Mouse (Mus musculus) forebrain, embryonic 12.5 days (tissue): ENCODE data around the gene Cldnd2. TPM values are rescaled to one million over a fixed set of nuclear protein-coding genes. Genes with fewer than 3 reads are reported as not detected.

Experiments used
- ATAC-seq: fragments of 200-750 bp; cut with Nextera tagmentation; 2 replicates; pipeline ENCODE4 v1.8.0; 2017; ENCODE audit warnings: moderate TSS enrichment; ENCODE audit not compliant: low FRiP score
- H3K27ac ChIP-seq: fragments of 300-500 bp; sonication (generic); 2 replicates; pipeline ENCODE4 v1.5.1; 2016; ENCODE audit warnings: mild to moderate bottlenecking
- H3K27me3 ChIP-seq: fragments of 300-500 bp; sonication (generic); 2 replicates; pipeline ENCODE4 v1.6.1; 2016; ENCODE audit warnings: mild to moderate bottlenecking
- H3K36me3 ChIP-seq: fragments of 300-500 bp; sonication (generic); replicated peaks from 2 replicates; pipeline ENCODE4 v1.6.1; 2016; ENCODE audit warnings: mild to moderate bottlenecking
- H3K4me1 ChIP-seq: fragments of 300-500 bp; sonication (generic); 2 replicates; pipeline ENCODE4 v1.6.1; 2016
- H3K4me2 ChIP-seq: fragments of 300-500 bp; sonication (generic); 2 replicates; pipeline ENCODE4 v1.6.1; 2016; ENCODE audit warnings: mild to moderate bottlenecking, moderate library complexity
- H3K4me3 ChIP-seq: fragments of 300-500 bp; sonication (generic); replicated peaks from 2 replicates; pipeline ENCODE4 v1.5.1; 2016; ENCODE audit warnings: mild to moderate bottlenecking
- H3K9ac ChIP-seq: fragments of 300-500 bp; sonication (generic); 2 replicates; pipeline ENCODE4 v1.6.1; 2016; ENCODE audit warnings: mild to moderate bottlenecking
- H3K9me3 ChIP-seq: fragments of 300-500 bp; sonication (generic); 2 replicates; pipeline ENCODE4 v1.6.1; 2016
- WGBS: fragments of 180-500 bp; shearing (Covaris S2); methylation state at CpG from one replicate; pipeline ENCODE4 v1.1.7; 2016; 5-methylcytosine and 5-hydroxymethylcytosine counted together
- microRNA-seq: library from miRNA; unstranded; fragments of <30 nt; microRNA quantifications from one replicate; pipeline ENCODE4, GENCODE M21; 2017
- polyA plus RNA-seq: library from polyadenylated mRNA; unstranded; fragments of >200 nt; fragmentation: Nextera tagmentation; extraction: Ambion mirVana; gene quantifications from 2 replicates; pipeline ENCODE4 v1.2.1, GENCODE M21; 2016

Cldnd2 gene
- polyA plus RNA-seq, 1 experiment from 2014 or later = not detected

GRCm38 (mm10) chr7:43481191-43481590 lies 40.6 kb downstream of the Cldnd2 start:
- no peak overlapping the region for H3K27ac ChIP-seq
- no peak overlapping the region for H3K9ac ChIP-seq
- H3K36me3 ChIP-seq = peaks cover 7% of the 10 kb centered on the region
- no peak overlapping the region for H3K4me3 ChIP-seq
- H3K9me3 ChIP-seq = no peaks in the 10 kb centered on the region
- ATAC-seq = no peak
- WGBS = 71% methylated on average over 3 of the region's 3 CpGs
- no peak overlapping the region for H3K4me2 ChIP-seq
- peaks cover 31% of the 10 kb centered on the region for H3K4me1 ChIP-seq
- peaks cover 37% of the 10 kb centered on the region for H3K27me3 ChIP-seq

- 46% methylated on average over 8 of the region's 8 CpGs for WGBS
- no peak overlapping the region for H3K4me3 ChIP-seq
- ATAC-seq = peak; percentile 51
These were observed 41.6 kb downstream of the Cldnd2 start for GRCm38 (mm10) chr7:43482090-43482716.

GRCm38 (mm10) chr7:43483236-43483635 lies 42.7 kb downstream of the Cldnd2 start:
- H3K9ac ChIP-seq = no peak overlapping the region
- peaks cover 16% of the 10 kb centered on the region for H3K27me3 ChIP-seq
- H3K4me1 ChIP-seq = peaks cover 25% of the 10 kb centered on the region
- no peak overlapping the region for H3K4me3 ChIP-seq
- no peak for ATAC-seq
- H3K4me2 ChIP-seq = no peak overlapping the region
- 22% methylated on average over 10 of the region's 10 CpGs for WGBS
- no peak overlapping the region for H3K27ac ChIP-seq
- no peaks in the 10 kb centered on the region for H3K9me3 ChIP-seq
- peaks cover 7% of the 10 kb centered on the region for H3K36me3 ChIP-seq

More at GRCm38 (mm10) chr7:43482090-43482716, 41.6 kb downstream of the Cldnd2 start:
- H3K27me3 ChIP-seq = peaks cover 26% of the 10 kb centered on the region
- H3K9ac ChIP-seq = no peak overlapping the region
- peaks cover 7% of the 10 kb centered on the region for H3K36me3 ChIP-seq
- no peak overlapping the region for H3K4me2 ChIP-seq
- no peaks in the 10 kb centered on the region for H3K9me3 ChIP-seq
- peaks cover 24% of the 10 kb centered on the region for H3K4me1 ChIP-seq
- no peak overlapping the region for H3K27ac ChIP-seq

DNA sequence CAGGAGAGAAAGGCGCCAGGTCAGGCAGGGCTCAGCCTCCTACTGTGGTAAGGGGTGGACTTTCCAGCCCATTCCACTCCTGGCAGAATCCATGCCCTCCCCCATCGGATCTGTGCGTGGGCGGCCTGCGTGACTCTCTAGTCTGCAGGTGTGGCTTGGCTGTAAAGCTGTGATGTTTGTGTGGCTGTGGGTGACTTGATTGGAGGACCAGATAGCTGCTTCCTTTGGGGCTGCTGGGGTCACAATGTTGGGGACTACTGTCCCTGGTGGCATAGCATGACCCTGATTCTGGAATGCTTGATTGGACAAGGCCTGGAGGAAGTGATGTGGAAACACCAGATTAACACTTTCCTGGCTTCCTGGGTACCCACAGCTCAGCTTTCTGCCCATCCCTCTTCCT lies 48.1 kb downstream of the Cldnd2 start:
- H3K27ac ChIP-seq = no peak overlapping the region
- ATAC-seq = no peak
- H3K4me2 ChIP-seq = peak overlapping the region; percentile 77
- peak overlapping the region; percentile 93; the same call in 1 of the 2 replicates for H3K9ac ChIP-seq
- H3K4me1 ChIP-seq = peaks cover 22% of the 10 kb centered on the region
- WGBS = 45% methylated on average over 5 of the region's 5 CpGs
- no peaks in the 10 kb centered on the region for H3K36me3 ChIP-seq
- no peaks in the 10 kb centered on the region for H3K27me3 ChIP-seq
- peak overlapping the region; percentile 69 for H3K4me3 ChIP-seq
- no peaks in the 10 kb centered on the region for H3K9me3 ChIP-seq

- H3K9ac ChIP-seq = peak within 1 kb of the TSS; percentile 93
- peak within 1 kb of the TSS; percentile 69 for H3K4me3 ChIP-seq
- H3K27ac ChIP-seq = peak within 1 kb of the TSS; percentile 86
- H3K4me1 ChIP-seq = peaks cover 22% of the 10 kb centered on the region
- peak; percentile 69 for ATAC-seq
- 2% methylated on average over 16 of the region's 41 CpGs for WGBS
- H3K9me3 ChIP-seq = no peaks in the 10 kb centered on the region
- peak within 1 kb of the TSS; percentile 77 for H3K4me2 ChIP-seq
- H3K27me3 ChIP-seq = no peaks in the 10 kb centered on the region
- H3K36me3 ChIP-seq = no peaks in the 10 kb centered on the region
These were observed 49.1 kb downstream of the Cldnd2 start, which contains the start of gene Iglon5 for GRCm38 (mm10) chr7:43489631-43490125. Iglon5 (minus strand) TSS chr7:43490075.

DNA sequence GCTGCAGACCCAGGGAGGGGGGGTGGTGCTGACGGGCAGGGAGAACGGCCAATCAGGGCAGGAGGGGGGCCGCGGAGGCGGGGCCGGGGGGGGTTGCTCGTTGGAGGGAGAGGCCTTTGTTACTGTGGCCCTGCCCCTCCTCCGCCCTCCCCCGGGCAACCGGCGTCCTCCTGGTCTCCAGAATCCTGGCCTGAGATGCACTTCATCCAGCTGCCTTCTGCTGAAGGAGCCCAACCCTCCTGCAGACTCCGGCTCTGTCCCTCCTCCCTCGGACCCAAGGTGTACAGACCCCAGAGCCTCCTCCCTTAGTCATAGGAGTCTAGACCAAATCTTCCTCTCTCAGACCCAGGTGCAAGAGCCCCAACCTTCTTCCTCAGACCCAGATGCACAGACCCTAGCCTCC lies 49.6 kb downstream of the Cldnd2 start:
- H3K4me3 ChIP-seq = peak overlapping the region; percentile 69
- H3K27me3 ChIP-seq = no peaks in the 10 kb centered on the region
- no peaks in the 10 kb centered on the region for H3K36me3 ChIP-seq
- peak overlapping the region; percentile 86 for H3K27ac ChIP-seq
- peak overlapping the region; percentile 77 for H3K4me2 ChIP-seq
- peak overlapping the region; percentile 93 for H3K9ac ChIP-seq
- under 1% methylated on average over 12 of the region's 13 CpGs for WGBS
- ATAC-seq = peak; percentile 90
- no peaks in the 10 kb centered on the region for H3K9me3 ChIP-seq
- peaks cover 22% of the 10 kb centered on the region for H3K4me1 ChIP-seq

- H3K9ac ChIP-seq = 0 out of 2 replicates have a peak overlapping the region, but pooled peaks have one; percentile 93
These were observed 50.3 kb downstream of the Cldnd2 start for GRCm38 (mm10) chr7:43490861-43491260.

More at GRCm38 (mm10) chr7:43490861-43491260, 50.3 kb downstream of the Cldnd2 start:
- WGBS = 75% methylated on average over 9 of the region's 9 CpGs
- H3K4me2 ChIP-seq = peak overlapping the region; percentile 77
- H3K4me1 ChIP-seq = peaks cover 22% of the 10 kb centered on the region
- no peaks in the 10 kb centered on the region for H3K36me3 ChIP-seq
- peaks cover 3% of the 10 kb centered on the region for H3K27me3 ChIP-seq
- H3K27ac ChIP-seq = no peak overlapping the region
- ATAC-seq = 0 out of 2 replicates have a peak, but pooled peaks have one; percentile 15
- H3K4me3 ChIP-seq = 0 out of 2 replicates have a peak overlapping the region, but pooled peaks have one; percentile 69
- H3K9me3 ChIP-seq = no peaks in the 10 kb centered on the region

Small RNA genes lying within 50 kb of the gene (microRNA-seq; reads per million reads assigned to microRNA genes)
- 0.97 reads per million for gene Mir7051

Other genes with a start within 250 kb of the Cldnd2 start
- 14.8 and 15.4 TPM in 2 replicates for gene Zfp715, start 127.5 kb upstream of the Cldnd2 start, polyA plus RNA-seq
- gene Siglecf, start 89.4 kb upstream of the Cldnd2 start, polyA plus RNA-seq = 0.09 and 0.33 TPM in 2 replicates
- not detected in 2 replicates for gene Siglecg, start 32.6 kb upstream of the Cldnd2 start, polyA plus RNA-seq
- gene Lim2, start 13.1 kb upstream of the Cldnd2 start, polyA plus RNA-seq = not detected in 2 replicates
- 0.51 TPM in 1 of 2 replicates, not detected in the other for gene Nkg7, start 3.7 kb upstream of the Cldnd2 start, polyA plus RNA-seq
- gene Etfb, start 3.3 kb downstream of the Cldnd2 start, polyA plus RNA-seq = 151 and 161 TPM in 2 replicates
- gene Gm45233, start 3.3 kb downstream of the Cldnd2 start, polyA plus RNA-seq = 0.47 TPM in 1 of 2 replicates, not detected in the other
- 3.1 and 5.0 TPM in 2 replicates for gene Vsig10l, start 22.4 kb downstream of the Cldnd2 start, polyA plus RNA-seq
- 2.5 and 2.8 TPM in 2 replicates for gene Iglon5, start 49.3 kb downstream of the Cldnd2 start, polyA plus RNA-seq
- not detected in 2 replicates for gene 4931406B18Rik, start 65.2 kb downstream of the Cldnd2 start, polyA plus RNA-seq
- gene Cd33, start 103.6 kb downstream of the Cldnd2 start, polyA plus RNA-seq = 0.56 and 0.69 TPM in 2 replicates
- gene Zfp658, start 121.5 kb downstream of the Cldnd2 start, polyA plus RNA-seq = 7.5 and 7.8 TPM in 2 replicates
- 14.6 and 17.1 TPM in 2 replicates for gene Zfp719, start 138.8 kb downstream of the Cldnd2 start, polyA plus RNA-seq
- 0.61 and 0.73 TPM in 2 replicates for gene Zfp819, start 166.4 kb downstream of the Cldnd2 start, polyA plus RNA-seq
- gene Ceacam18, start 193.9 kb downstream of the Cldnd2 start, polyA plus RNA-seq = not detected in 2 replicates
- gene Siglece, start 219.4 kb downstream of the Cldnd2 start, polyA plus RNA-seq = 0.17 and 0.35 TPM in 2 replicates
- gene Ctu1, start 231.2 kb downstream of the Cldnd2 start, polyA plus RNA-seq = 16.9 and 17.8 TPM in 2 replicates
- gene Klk14, start 249.6 kb downstream of the Cldnd2 start, polyA plus RNA-seq = not detected in 2 replicates